Mouse (Mus musculus) CD4-positive, CD25-positive, alpha-beta regulatory T cell, adult 2 months (primary cell): ENCODE measurements at regions not wholly inside any gene's neighbourhood (a gene's known extent, or its start where the extent isn't known, plus 50 kb on each side); places are given as distances from the start of the nearest gene placed in this dataset.

Experiments
- DNase-seq: peaks from one replicate; pipeline ENCODE4 v3.0.0-alpha.2; 2012; ENCODE audit warnings: low read depth, low spot score

DNA sequence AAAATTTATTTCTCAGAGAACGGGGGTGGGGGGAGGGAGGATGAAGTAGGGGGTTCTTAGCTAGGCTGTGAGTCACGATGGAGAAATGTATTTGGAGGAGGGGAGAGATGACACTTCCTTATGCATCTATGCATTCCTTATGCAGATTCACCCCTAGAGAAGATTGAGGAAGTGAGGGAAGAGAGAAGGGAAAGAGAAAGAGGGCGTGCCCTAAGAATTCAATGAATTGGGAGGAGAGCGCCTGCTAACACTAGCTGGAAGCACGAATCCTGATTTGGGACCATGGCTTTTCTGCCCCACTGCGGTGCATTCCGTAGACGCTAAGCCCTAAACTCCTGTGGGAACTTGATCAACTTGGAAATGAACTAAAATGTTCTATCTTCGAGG is 56.1 kb downstream of the Foxi3 start:
- no peak for DNase-seq

DNA sequence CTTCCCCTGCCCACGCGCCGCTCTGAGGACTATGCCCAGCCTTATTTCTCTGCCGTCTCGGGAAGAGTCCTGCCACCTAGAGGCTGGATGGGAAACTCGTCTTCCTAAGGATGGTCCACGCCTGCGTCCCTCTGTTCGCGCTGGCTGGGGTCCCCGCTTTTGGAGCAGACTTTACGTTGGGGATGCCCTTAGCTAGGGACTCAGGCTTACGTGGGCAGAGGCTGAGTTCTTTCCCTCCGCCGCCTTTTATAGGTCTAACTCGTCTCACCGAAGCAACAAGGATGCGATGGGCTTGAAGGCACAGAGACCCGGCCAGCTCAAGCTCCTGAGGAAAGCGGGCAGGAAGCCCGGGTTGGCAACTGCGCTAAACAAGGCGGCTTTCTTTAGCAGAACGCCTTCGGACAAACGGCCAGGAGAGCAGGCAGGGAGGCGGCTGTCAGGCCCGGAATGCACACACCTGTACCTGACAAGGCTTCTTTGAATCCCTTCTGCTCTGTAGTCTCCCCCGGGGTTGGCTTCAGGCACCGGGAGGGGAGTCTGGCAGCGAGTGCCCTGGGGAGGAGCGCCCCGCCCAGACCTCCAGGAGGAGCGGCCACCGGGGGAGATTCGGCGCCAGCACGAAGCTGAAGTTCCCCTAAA is 56.6 kb downstream of the Foxi3 start:
- DNase-seq, result peak; percentile 42

DNA sequence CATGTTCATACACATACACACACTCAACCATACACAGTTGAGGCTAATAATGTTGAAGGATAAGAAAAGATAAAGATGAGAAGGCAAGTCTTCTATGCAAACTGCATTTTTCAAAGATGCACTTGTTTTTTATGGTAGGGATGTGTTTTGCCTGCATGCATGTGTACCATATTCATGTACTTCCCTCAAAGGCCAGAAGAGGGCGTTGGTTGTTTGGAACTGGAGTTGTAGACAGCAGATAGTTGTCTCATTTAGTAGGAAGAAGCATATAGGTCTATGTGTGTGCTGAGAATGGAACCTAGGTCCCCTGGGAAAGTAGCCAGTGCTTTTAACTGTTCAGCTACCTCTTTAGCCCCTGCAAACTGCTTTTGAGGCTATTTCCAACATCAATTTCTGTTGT is 60.1 kb downstream of the Foxi3 start:
- no peak for DNase-seq

DNA sequence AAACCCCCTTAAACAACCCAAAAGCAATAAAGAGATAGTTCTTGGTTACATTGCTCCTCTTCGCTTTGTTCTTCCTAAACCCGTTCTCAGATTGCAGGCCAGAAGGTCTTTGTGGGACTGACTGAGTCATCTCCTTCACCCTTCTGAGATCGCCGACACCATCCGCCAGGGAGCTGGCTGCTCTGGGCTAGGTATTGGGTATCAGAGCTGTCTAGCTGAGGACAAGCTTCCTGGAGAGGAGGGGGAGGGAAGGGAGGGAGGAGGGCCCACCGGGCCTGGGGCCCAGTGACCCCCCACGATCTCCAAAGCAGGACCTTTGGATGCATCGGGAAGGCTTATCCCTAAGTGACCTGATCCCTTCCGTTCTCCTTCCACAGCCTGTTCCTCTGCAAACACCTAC is 65.0 kb downstream of the Foxi3 start:
- no peak for DNase-seq

DNA sequence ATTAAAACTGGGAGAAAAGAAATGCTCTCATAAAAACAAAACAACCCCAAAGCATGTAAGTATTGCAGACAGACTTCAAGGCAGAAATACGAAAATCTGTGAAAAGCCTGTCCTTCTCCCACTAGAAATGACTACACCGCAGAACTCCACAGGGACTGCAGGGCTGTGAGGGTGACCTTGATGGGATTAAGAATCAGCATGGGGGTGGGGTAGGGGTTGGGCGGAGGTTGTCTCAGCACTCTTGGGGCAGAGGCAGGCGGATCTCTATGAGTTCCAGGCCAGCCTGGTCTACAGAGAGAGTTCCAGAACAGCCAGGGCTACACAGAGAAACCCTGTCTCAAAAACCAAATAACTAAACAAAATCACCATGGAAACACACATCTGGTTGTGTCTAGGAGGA is 69.1 kb downstream of the Foxi3 start:
- DNase-seq, result no peak

DNA sequence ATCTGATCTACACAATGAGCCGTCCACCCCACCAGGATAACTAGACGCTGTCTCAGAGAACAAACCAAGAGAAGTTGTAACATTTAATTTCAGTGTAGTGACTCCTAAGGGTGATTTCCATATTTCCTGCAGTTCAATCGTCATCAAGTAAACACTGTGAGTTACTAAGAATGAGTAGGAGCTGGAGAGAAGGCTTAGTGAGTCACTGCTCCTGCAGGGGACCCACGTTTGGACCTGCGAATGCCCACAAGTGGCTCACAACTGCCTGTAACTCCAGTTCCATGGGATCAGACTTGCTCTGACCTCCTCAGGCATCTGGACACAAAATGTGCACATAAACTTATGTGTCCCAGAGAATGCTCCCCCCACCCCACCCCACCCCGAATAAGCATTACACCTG is 73.3 kb downstream of the Foxi3 start:
- no peak for DNase-seq

DNA sequence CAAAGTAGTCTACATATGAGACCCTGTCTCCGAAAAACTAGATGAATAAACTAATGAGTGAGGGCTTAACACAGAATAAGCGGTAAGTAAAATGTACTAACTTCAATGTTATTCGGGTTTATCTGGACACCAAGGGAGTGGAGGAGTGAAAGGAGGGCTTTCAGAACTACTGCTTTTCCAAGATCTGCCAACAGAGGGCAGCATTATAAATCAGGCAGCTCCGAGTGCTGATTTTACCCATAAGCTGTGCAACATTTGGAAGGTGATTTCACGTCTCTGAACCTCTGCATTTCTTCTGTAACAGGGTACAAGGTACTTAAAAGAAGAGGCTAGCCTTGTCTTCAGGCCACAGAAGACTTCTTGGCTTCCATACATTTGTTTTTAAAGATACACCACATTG is 74.2 kb downstream of the Foxi3 start:
- peak; percentile 63 for DNase-seq

DNA sequence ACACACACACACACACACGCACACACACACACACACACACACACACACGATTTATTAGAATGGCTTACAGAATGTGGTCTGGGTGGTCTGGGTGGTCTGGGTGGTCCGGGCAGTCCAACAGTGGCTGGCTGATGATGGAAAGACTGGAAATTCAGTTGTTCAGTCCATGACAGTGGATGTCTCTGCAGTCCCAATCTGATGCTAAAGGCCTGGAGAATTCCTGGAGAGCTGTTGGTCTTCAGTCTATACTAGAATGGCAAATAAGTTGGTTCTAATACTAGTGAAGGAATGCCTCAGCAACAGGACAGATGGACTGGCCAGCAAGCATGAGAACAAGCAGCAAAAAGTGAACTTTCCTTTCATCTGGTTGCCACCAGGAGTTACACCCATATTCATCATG is 87.9 kb downstream of the Foxi3 start:
- no peak for DNase-seq

DNA sequence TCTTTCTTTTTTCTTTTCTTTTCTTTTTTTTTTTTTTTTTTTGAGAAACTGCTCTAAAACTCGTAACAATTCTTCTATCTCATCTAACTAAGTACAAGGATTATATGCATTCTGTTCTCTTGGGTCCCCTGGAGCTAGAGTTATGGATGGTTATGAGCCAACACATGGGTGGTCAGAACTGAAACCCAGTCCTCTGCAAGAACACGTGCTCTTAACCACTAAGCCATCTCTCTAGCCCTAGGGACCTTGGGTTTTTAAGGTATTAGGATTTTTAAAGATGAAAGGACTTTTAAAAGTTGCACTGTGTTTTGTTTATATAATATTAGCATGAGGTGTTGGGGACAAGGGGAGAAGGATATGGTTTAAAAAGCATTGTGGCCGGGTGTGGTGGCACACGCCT is 88.9 kb downstream of the Foxi3 start:
- DNase-seq, result no peak

DNA sequence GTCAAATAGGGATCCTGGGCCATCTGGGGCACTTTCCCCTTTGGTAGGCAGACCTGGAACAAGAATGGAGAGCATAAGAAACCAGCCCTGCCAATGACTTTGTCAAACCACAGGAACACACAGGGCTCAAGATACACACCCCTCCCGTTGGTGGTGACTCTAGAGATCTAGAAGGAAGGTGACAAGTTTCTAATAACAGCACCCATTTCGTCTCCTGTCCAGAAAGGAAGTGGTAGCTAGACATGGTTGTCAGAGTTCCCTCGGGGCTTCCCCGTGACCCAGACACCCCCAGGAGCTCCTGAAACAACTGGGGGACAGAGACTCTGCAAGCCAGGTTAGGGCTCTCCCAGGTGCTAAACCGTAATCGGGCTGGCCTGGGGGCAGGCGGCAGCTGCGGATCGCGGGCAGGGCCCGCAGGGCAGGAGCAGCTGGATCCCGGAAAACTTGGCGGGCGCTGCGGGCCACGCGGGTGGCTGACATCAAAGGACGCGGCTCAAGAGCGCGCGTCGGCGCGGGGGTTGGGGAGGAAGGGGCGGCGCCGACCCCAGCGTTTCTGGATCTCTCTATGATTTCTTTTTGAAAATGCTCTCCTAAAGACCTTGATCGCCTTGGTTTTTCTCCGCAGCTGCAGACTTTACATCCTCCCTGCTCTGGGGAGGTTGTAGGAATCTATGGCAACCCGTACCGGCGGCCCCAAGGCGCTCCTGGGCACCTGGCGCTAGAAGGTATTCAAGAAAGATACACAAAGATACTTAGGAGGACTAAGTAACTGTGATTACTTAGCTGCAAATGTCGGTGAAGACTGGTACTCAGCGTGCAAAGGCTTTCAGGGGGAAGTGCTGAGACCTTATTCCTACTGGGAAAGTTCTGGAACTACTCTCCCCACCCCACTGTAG is 92.1 kb downstream of the Foxi3 start:
- DNase-seq, result peak; percentile 30

DNA sequence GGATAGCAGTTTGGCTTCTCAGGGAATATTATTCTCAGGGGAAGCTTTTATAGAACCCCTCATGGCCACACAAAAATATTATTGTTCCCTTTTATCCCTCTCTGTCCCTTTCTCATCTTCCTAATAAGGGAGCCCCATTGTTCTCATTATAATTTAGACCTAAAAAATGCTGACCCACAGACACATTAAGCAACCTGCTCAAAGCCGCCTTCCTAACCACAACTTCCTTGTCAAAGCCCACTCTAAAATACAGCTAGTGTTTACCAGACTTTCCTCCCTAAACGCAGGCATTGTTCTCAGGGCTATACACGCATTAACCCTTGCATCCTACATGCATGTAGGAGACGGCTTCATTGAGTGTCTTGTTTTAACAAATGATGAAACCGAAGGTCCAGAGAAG is 93.9 kb downstream of the Foxi3 start:
- DNase-seq, result no peak

DNA sequence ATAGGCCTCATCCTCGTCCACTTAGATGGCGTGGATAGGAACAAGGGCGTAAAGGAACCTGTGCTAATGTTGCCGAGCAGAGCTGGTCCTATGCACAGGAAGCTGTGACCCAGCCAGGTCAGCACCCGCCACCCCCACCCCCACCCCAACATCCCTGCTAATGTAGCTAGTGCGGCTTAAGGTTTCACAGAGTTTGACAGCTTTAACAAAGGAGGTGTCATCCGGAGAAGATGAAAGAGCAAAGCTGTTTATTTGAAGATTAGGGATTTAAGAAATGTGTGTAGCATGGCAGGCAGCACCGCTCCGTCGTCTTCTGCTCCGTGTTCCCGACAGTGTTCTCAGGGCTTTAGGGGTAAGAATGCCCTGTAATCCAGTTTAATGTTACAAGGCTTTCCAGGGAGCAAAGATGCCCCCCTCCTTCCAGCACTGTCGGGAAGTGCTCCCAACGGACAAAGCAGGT is 93.5 kb downstream of the Thnsl2 start:
- no peak for DNase-seq

DNA sequence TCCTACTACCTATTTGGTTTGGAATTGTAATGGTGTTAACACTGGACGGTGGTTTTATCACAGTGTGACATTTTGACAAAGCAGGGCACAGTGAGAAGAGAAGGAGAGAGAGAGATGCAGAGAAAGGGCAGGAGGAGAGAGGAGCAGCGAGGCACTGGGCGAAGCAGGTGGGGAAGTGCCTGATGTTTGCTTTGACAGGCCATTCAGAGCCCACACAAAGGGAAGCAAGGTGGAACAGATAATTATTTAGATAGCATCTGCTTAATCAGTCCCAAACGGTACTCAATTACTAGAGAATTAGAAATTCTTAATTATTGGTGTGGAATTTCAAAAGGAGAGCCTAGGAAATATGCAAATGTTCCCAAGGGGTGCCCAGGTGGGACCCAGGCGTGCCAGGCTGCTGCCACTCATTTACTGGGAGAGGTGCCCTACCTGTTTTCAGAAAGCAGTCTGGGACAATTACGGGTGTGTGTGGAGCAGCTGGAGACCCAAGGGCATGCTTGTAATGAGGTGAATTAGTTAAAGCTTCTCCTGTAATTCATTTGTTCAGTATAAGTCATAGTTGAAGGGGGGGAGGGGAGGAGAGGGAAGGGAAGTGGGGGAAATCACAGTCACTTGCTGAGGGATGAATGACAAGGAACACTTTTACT is 86.9 kb downstream of the Thnsl2 start:
- DNase-seq, result no peak

DNA sequence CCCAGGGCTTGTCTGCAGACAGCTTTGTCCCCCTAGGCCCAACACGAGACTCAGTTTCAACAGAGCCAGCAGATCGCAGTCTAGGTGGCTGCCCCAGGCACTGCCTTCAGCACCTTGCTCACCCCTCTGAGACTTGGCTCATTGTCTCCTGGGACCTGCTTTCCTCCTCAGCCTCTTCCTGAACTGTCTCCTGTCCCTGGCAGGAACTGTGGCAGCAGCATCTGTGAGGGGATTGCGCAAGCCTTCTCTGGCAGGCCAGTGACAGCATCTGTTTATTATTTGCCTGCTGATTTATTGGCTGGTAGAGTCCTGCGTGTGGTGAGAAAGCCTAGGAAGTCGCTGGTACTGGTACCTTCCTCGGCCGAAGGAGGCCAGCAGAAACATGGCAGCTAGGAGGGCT is 84.1 kb downstream of the Thnsl2 start:
- DNase-seq, result no peak

DNA sequence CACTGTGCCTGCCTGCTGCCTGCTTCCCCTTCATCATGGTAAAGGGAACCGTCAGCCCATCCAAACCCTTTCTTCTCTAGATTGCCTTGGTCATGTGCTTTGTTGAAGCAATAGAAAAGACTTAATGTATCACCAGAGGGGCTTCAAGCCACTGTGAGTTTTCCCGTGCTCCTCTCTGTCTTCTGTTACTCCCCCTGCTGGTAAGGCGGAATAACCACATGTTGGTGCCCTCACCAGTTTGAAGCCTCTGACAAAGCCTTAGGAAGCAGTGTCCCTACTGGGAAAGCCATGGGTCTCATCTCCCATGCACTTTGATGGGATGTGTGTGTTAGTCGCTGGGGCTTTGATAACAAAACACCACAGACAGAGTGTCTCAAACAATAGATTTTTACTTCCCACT is 81.3 kb downstream of the Thnsl2 start:
- peak; percentile 7 for DNase-seq

DNA sequence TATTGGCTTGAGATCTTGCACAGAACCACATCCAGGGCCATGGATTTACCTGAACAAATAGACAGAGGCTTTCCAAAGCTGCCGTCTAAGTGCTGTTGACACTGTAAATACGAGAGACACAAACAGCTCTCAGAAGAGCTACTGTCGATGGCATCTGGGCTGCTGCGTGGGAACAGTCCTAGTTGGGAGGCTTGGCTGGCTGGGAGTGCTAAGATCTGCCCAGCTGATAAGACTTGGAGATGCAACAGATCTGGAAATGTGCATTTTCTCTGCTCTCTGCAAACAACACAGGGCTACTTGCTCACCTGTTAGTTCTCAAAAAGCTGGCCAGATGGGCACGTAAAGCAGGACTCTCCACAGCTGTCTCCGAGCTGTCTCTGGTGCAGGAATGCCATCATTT is 78.8 kb downstream of the Thnsl2 start:
- no peak for DNase-seq

DNA sequence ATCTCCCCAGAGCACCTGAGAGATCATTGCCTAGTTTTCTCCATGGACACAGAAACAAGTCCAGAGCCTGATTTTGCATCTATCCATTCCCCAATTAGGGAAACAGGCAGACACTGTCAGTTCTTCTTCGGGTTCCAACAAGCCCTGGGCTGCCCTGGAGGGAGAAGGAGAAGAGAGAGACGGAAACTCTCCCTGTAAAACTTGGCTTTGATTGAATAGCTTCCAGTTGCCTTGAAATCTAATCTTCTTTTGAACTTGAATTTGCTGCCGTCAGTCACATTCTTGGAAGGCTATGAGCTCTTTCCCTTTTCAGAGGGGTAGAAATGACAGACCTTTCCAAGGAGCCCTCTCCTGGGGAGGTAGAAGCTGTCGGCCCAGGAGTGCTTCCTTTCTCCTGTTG is 75.0 kb downstream of the Thnsl2 start:
- DNase-seq, result no peak

DNA sequence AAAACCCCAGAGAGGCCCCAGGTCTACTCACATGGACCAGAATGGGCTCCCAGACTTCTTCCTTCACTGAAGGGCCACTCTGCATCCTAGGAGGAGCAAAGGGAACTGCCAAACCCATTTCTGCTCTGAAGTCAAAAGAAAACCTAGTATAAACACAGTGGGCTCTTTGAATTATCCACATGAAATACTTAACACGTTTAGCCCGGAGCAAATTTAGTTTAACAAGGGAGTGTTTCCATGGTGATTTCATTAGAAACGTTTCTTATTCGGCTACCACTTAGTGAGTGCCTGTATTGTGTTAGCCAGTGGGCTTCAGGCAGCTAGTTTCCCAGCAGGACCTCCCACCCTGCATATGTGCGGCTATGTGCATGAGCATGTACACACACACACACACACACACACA is 69.4 kb downstream of the Thnsl2 start:
- DNase-seq, result no peak
